Mouse (Mus musculus): ENCODE data around the gene Prkar1b.

Prkar1b gene

DNA sequence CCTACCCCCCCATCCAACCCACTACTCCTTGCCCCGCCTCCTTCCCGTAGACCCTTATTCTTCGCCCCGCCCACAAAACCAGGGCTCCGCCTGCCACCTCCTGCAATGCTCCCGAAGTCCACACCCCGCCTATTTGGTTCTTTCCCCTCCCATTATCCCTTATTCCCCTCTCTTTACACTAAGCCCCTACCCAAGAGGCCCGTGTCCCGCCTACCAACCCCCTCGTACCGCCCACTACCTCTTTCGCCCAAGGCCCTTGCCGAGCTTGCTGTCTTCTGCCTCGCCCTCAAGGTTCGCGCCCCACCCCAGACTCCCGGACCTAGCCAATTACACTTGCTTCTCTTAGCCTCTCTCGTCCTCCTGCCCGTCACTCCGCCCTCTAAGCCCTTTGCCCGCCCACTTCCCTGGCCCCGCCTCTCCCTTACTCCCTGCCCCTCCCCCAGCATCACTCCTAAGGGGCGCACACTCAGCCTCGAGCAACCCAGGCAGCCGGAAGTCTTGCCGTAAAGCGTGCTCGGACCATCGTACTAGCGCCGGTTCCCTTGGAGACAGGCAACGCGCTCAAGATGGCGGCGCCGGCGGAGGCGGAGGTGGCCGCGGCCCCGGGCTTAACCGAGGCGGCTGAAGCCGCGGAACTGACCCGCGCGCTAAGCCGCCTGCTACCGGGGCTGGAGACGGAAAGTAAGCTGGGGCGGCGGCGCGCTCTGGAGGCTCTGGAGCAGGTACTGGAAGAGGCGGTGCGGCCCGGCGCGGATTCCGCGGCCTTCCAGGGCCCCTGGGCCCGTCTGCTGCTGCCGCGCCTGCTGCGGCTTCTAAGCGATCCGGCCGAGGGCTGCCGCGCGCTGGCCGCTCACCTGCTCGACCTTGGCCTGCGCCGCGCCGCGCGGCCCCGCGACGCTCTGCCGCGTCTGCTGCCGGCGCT is at the start of gene Prkar1b, which contains the start of gene Dnaaf5:
TSS of gene Prkar1b (minus strand) at position 321 of the 922 bp plus-strand sequence.
TSS of gene Dnaaf5 (plus strand) at position 543 of the 922 bp plus-strand sequence.
- peak; percentile 98 for DNase-seq (ENCODE audit: low spot score)

GRCm38 (mm10) chr5:139199636-139199994 is 49.8 kb upstream of the Prkar1b start:
- no peak for DNase-seq (ENCODE audit: low spot score)

DNA sequence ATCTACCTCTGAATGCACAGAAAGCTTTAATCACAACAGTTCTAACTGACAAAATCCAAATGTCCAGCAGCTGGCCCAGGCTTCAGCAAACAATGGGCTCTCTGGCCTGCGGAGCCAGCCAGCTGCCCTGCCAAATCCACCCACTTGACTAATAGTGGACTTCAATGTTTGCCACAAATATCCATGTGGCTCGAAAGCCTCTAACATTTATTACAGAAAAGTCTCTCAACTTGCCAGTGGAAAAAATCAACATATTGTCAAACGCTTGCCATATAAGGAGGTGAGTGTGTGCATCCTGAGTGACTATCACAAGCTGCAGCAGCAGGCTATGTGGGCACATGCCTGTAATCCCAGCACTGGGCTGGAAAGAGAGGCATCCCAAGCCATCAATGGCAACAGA is 49.0 kb upstream of the Prkar1b start:
- no peak for DNase-seq (ENCODE audit: low spot score)

GRCm38 (mm10) chr5:139190958-139191357 is 41.2 kb upstream of the Prkar1b start:
- DNase-seq (ENCODE audit: low spot score), result no peak

- no peak for DNase-seq (ENCODE audit: low spot score)
Measured at GRCm38 (mm10) chr5:139189726-139190125, 39.9 kb upstream of the Prkar1b start.

DNA sequence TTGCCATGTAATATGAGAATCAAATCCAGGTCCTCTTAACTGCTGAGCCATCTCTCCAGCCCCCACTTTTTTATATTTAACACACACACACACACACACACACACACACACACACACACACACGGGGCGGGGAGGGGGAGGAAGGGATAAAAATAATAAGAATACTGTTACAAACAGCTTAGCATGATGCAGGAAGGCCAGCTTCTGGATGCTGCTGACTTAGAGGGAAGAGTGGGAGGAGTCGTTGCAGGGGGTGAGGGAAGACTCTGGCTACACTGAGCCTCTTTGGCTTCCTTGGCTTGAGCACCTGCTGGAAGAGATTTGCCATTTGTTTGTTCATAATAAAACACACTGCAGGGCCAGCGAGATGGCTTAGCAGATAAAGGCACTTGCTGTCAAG is 35.1 kb upstream of the Prkar1b start:
- DNase-seq (ENCODE audit: low spot score), result no peak

- no peak for DNase-seq (ENCODE audit: low spot score)
Measured at GRCm38 (mm10) chr5:139183601-139184000, 33.8 kb upstream of the Prkar1b start.

- DNase-seq (ENCODE audit: low spot score), result no peak
Measured at GRCm38 (mm10) chr5:139183131-139183530, 33.3 kb upstream of the Prkar1b start.

DNA sequence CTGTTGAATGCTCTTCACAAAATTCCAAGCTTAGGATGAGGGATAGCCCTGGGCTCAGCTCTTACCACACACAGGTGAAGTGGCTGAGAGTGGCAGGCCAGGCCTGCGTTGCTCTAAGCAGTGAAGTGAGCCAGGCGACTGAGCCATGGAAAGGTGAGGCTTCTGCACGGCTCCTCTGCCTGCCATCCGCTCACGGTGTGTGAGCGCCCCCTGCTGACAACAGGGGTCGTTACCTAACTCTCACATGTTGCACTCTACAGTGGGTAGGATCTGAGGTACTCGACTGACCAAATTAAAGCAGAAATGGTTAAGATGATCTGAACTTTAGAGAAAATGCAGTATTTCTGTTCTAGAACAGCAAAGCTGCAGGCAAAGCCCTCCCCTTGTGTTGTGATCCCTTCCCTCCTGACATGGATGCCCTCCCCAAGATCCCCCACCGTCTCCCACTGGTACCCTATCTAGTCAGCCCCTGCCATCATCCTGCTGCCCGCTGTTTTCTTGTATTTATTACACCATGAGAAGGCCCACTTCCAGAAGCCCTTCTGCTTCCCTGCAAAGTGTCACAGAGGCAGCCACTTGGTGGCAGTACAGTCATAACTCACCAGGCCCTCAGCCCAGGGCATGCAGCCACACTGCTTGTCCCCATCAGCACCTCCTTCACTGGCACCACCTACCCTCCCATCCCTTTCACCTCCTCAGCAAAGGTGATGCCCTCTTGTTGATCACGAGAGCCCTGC is 29.3 kb upstream of the Prkar1b start:
- DNase-seq (ENCODE audit: low spot score), result peak; percentile 78

- peak; percentile 39 for DNase-seq (ENCODE audit: low spot score)
Measured at GRCm38 (mm10) chr5:139174556-139175547, 25.1 kb upstream of the Prkar1b start.

- DNase-seq (ENCODE audit: low spot score), result no peak
Measured at GRCm38 (mm10) chr5:139174141-139174540, 24.3 kb upstream of the Prkar1b start.

DNA sequence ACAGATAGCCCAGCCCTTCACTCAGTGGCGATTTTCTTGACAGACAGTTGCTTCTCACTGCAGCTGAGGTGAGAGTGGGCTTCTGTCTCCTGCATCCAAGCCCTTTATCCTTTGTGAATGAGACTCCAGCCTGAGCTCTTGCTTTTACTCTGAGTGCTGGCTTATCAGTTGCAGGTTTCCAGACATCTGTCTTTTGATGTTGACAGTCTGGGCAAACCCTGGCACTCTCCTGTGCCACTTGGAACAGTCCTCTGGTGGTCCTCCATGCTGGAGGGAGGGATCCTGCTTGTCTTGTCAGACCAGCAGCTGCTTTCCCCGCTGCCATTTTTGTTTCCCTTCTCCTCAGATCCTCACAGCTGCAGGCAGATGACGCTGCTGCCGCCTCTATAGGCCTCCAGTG is 22.1 kb upstream of the Prkar1b start:
- DNase-seq (ENCODE audit: low spot score), result no peak

DNA sequence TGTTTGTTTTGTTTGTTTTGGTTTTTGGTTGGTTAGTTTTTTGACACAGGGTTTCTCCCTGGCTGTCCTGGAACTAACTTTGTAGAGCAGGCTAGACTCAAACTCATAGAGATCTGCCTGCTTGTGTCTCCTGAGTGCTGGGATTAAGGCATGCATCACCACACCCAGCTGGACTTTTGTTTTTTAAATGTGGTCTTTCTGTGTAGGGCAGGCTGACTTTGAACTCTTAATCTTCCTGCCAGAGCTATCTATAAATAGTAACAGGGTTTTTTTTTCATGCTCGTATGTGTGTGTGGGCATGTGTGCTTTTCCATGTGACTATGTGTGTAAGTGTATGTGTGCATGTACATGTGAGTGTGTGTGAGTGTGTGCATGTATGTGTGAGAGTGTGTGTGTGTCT is 17.7 kb upstream of the Prkar1b start:
- no peak for DNase-seq (ENCODE audit: low spot score)

DNA sequence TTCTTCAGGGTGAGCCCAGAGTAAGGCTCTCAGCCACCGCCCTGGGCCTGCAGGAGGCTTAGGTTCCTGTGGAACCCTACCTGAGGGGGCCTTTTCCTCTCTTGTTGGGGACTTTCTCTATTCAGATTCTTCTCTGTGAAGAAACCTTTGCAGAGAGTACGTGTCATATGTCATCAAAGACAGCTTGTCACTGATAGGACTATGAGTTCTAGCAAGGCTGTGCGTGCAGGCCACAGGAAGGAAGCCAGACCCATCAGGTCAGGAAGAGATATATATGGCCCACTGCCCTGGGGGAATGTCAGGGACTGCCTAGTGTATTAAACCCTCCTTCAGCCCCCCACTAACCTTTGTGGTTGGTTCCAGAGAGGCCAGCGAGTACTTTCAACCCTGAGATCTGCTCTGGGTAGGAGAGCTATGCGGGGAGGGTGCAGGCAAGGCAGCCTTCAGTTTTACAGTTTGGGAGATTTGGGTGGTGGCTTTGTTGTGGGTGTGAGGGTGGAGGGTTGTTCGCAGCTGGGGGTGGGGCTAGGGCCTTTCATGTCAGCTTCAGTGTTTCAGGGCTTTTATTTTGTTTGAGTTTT is 17.1 kb upstream of the Prkar1b start:
- no peak for DNase-seq (ENCODE audit: low spot score)

DNA sequence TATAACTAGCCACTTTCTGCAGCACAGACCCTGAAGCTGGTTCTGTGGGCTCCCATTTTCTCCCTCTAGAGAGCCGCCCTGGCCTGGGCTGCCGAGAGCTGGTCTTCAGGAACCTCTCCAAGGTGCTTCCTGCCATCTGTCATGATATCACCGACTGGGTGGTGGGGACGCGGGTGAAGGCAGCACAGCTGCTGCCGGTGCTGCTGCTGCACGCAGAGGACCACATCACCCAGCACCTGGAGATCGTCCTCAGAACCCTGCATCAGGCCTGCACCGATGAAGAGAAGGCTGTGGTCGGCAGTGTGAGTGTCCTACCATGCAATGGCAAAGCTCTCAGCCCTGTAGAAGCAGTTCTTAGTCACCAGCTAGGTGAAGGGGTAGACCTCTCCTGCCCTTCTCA is 11.8 kb upstream of the Prkar1b start:
- no peak for DNase-seq (ENCODE audit: low spot score)

GRCm38 (mm10) chr5:139160899-139161298 is 11.1 kb upstream of the Prkar1b start:
- DNase-seq (ENCODE audit: low spot score), result no peak

GRCm38 (mm10) chr5:139150603-139151031 is 816 bp upstream of the Prkar1b start:
- DNase-seq (ENCODE audit: low spot score), result no peak

DNA sequence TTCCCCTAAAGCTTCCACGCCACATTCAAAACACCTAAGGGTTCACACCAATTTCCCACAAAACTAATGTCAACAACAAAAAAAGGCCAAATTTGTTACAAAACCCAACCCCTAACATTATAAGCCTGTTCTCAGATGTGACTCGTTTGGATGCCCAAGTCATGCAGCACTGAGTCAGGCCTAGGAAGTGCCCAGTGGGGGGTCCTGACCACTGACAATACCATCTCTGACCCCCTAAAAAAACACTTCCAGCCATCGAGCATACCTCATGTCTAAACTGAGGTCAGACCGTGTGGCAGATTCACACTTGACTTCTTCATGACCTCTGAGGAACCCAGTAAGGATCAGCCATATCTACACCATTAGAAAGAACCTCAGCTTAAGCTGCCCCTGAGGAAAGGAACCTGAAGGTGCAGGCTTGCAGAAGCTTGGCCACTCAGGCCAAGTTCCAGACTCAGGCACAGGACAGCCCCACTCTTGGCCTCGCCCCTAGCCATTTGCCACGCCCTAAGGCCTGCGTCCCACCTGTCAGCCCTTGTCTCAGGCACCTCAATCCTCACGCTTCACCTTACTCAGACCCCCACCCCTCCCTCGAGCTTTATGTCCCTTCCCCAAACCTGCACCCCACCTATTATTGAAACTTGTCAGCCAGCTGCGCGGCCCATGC is 662 bp downstream of the Prkar1b start:
- DNase-seq (ENCODE audit: low spot score), result peak; percentile 68

GRCm38 (mm10) chr5:139147178-139148078 is 2.4 kb downstream of the Prkar1b start:
- no peak for DNase-seq (ENCODE audit: low spot score)

Data from lung, postnatal 25 days (tissue).